Mouse (Mus musculus): ENCODE data around the gene Tmem119. TPM values are rescaled to one million over a fixed set of nuclear protein-coding genes. Genes with fewer than 3 reads are reported as not detected.

Tmem119 gene
- polyA plus RNA-seq, 2 experiments = 1.1 to 1.4 TPM

- ATAC-seq (ENCODE audit: insufficient read depth) = no peak
Measured at GRCm38 (mm10) chr5:113844106-113844505, 43.8 kb upstream of the Tmem119 start.

DNA sequence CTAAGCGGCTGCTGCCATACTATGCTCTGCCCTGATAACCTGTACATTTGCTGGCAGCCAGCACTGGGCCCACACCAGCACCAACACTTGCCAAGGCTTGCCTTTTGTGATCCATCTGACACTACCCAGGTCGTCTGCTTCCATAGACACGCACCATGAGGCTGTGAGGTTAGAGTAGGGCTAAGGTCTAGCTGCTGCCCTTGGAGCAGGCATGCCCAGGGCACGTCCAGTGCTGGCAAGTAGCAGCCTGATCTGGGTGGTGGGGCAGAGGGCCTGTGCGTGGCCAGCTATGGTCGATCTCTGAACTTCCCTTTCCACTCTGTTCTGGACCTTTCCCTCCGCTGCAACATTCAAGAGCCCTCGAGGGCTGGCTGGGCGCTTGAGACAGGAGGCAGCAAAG is 42.6 kb upstream of the Tmem119 start:
- no peak for ATAC-seq (ENCODE audit: insufficient read depth)
- H3K27me3 ChIP-seq (ENCODE audit: control insufficient read depth, insufficient read depth, low read length) = no peaks in the 10 kb centered on the region
- no peak overlapping the region for H3K9ac ChIP-seq (replicated peaks)
- peaks cover 16% of the 10 kb centered on the region in 2 experiments for H3K4me1 ChIP-seq (replicated peaks; ENCODE audit: control insufficient read depth in 2 of 2, insufficient read depth in 2 of 2, low read length in 1 of 2)
- WGBS (ENCODE audit: insufficient replicate concordance) = 70% methylated on average over 9 of the region's 9 CpGs
- DNase-seq (ENCODE audit: low read depth in 3 of 3, low spot score in 3 of 3) = no peak
- no peak for TF ChIP-seq EP300 (IDR thresholded peaks at IDR 0.05; ENCODE audit: low read depth)
- no peak for TF ChIP-seq CTCF (IDR thresholded peaks at IDR 0.05; ENCODE audit: low read depth)
- peaks cover 9% of the 10 kb centered on the region; the same call in 1 of the 2 replicates for H3K36me3 ChIP-seq (replicated peaks; ENCODE audit: control insufficient read depth, insufficient read depth, low read depth)
- H3K4me2 ChIP-seq (ENCODE audit: low read depth) = no peak overlapping the region
- H3K9me3 ChIP-seq (ENCODE audit: control insufficient read depth, low read length) = no peaks in the 10 kb centered on the region
- H3K27ac ChIP-seq = no peak overlapping the region
- no peak overlapping the region for H3K4me3 ChIP-seq (ENCODE audit: insufficient read depth in 1 of 2, low read depth in 2 of 2, low read length in 2 of 2)

More at GRCm38 (mm10) chr5:113844106-113844505, 43.8 kb upstream of the Tmem119 start:
- TF ChIP-seq CTCF (IDR thresholded peaks at IDR 0.05; ENCODE audit: low read depth) (no peak), EP300 (IDR thresholded peaks at IDR 0.05; ENCODE audit: low read depth) (no peak)
- Histone ChIP-seq H3K4me1 (replicated peaks; ENCODE audit: control insufficient read depth in 2 of 2, insufficient read depth in 2 of 2, low read length in 1 of 2) (peaks cover 16% of the 10 kb centered on the region in 2 experiments), H3K4me3 (ENCODE audit: insufficient read depth in 1 of 2, low read depth in 2 of 2, low read length in 2 of 2) (no peak overlapping the region), H3K36me3 (replicated peaks; ENCODE audit: control insufficient read depth, insufficient read depth, low read depth) (peaks cover 12% of the 10 kb centered on the region; the same call in 1 of the 2 replicates), H3K9ac (replicated peaks) (no peak overlapping the region), H3K27ac (no peak overlapping the region), H3K4me2 (ENCODE audit: low read depth) (no peak overlapping the region), H3K9me3 (ENCODE audit: control insufficient read depth, low read length) (no peaks in the 10 kb centered on the region), H3K27me3 (ENCODE audit: control insufficient read depth, insufficient read depth, low read length) (no peaks in the 10 kb centered on the region)
- DNase-seq (ENCODE audit: low read depth in 3 of 3, low spot score in 3 of 3) = no peak
- WGBS (ENCODE audit: insufficient replicate concordance) = 85% methylated on average over 15 of the region's 15 CpGs

- no peak overlapping the region for H3K27ac ChIP-seq
- WGBS (ENCODE audit: insufficient replicate concordance) = 47% methylated on average over 9 of the region's 9 CpGs
- H3K4me2 ChIP-seq (ENCODE audit: low read depth) = no peak overlapping the region
- peaks cover 10 to 13% of the 10 kb centered on the region in 2 experiments for H3K4me1 ChIP-seq (replicated peaks; ENCODE audit: control insufficient read depth in 2 of 2, insufficient read depth in 2 of 2, low read length in 1 of 2)
- no peaks in the 10 kb centered on the region for H3K9me3 ChIP-seq (ENCODE audit: control insufficient read depth, low read length)
- TF ChIP-seq CTCF (IDR thresholded peaks at IDR 0.05; ENCODE audit: low read depth) (no peak), EP300 (IDR thresholded peaks at IDR 0.05; ENCODE audit: low read depth) (no peak)
- no peak overlapping the region for H3K9ac ChIP-seq (replicated peaks)
- H3K36me3 ChIP-seq (replicated peaks; ENCODE audit: control insufficient read depth, insufficient read depth, low read depth) = peaks cover 9% of the 10 kb centered on the region; the same call in 1 of the 2 replicates
- no peaks in the 10 kb centered on the region for H3K27me3 ChIP-seq (ENCODE audit: control insufficient read depth, insufficient read depth, low read length)
- no peak for ATAC-seq (ENCODE audit: insufficient read depth)
- no peak overlapping the region for H3K4me3 ChIP-seq (ENCODE audit: insufficient read depth in 1 of 2, low read depth in 2 of 2, low read length in 2 of 2)
- DNase-seq (ENCODE audit: low read depth in 3 of 3, low spot score in 3 of 3) = no peak
Measured at GRCm38 (mm10) chr5:113842244-113842643, 41.9 kb upstream of the Tmem119 start.

- Histone ChIP-seq H3K4me2 (ENCODE audit: low read depth) (no peak overlapping the region), H3K36me3 (replicated peaks; ENCODE audit: control insufficient read depth, insufficient read depth, low read depth) (peaks cover 9% of the 10 kb centered on the region; the same call in 1 of the 2 replicates), H3K27me3 (ENCODE audit: control insufficient read depth, insufficient read depth, low read length) (no peaks in the 10 kb centered on the region), H3K4me1 (replicated peaks; ENCODE audit: control insufficient read depth in 2 of 2, insufficient read depth in 2 of 2, low read length in 1 of 2) (peaks cover 5 to 6% of the 10 kb centered on the region in 2 experiments), H3K9me3 (ENCODE audit: control insufficient read depth, low read length) (no peaks in the 10 kb centered on the region), H3K9ac (replicated peaks) (no peak overlapping the region), H3K4me3 (ENCODE audit: insufficient read depth in 1 of 2, low read depth in 2 of 2, low read length in 2 of 2) (no peak overlapping the region), H3K27ac (no peak overlapping the region)
- 53% methylated on average over 23 of the region's 23 CpGs for WGBS (ENCODE audit: insufficient replicate concordance)
- TF ChIP-seq CTCF (IDR thresholded peaks at IDR 0.05; ENCODE audit: low read depth) (no peak), EP300 (IDR thresholded peaks at IDR 0.05; ENCODE audit: low read depth) (no peak)
- DNase-seq (ENCODE audit: low read depth in 3 of 3, low spot score in 3 of 3) (no peak), ATAC-seq (ENCODE audit: insufficient read depth) (no peak)
Measured at GRCm38 (mm10) chr5:113841243-113842225, 41.2 kb upstream of the Tmem119 start.

DNA sequence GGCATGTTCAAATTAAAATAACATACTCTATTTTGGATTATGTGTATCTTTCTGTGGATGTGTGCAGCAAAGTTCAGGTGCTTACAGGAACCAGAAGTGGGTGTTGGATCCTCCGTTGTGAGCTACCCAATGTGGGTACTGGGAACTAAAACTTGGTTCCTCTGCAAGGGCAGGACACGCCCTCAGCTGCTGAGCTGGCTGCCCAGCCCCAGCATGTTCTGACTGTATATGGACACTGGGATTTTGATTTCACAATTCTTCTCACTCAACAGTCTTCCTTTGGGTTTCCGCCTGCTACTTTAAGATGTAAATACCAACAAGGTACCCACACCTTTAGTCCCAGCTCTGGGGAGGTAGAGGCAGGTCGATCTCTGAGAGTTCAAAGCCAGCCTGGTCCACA is 40.1 kb upstream of the Tmem119 start:
- no peak for TF ChIP-seq CTCF (IDR thresholded peaks at IDR 0.05; ENCODE audit: low read depth)
- no peak for TF ChIP-seq EP300 (IDR thresholded peaks at IDR 0.05; ENCODE audit: low read depth)
- no peaks in the 10 kb centered on the region for H3K27me3 ChIP-seq (ENCODE audit: control insufficient read depth, insufficient read depth, low read length)
- 56% methylated on average over 4 of the region's 4 CpGs for WGBS (ENCODE audit: insufficient replicate concordance)

More for the DNA sequence above, 40.1 kb upstream of the Tmem119 start:
- Histone ChIP-seq H3K9me3 (ENCODE audit: control insufficient read depth, low read length) (no peaks in the 10 kb centered on the region), H3K27ac (no peak overlapping the region), H3K4me3 (ENCODE audit: insufficient read depth in 1 of 2, low read depth in 2 of 2, low read length in 2 of 2) (no peak overlapping the region), H3K4me1 (replicated peaks; ENCODE audit: control insufficient read depth in 2 of 2, insufficient read depth in 2 of 2, low read length in 1 of 2) (0 out of 4 replicates have a peak, but pooled peaks cover 0 to 2% of the 10 kb centered on the region in 2 experiments), H3K36me3 (replicated peaks; ENCODE audit: control insufficient read depth, insufficient read depth, low read depth) (peaks cover 9% of the 10 kb centered on the region; the same call in 1 of the 2 replicates), H3K9ac (replicated peaks) (no peak overlapping the region), H3K4me2 (ENCODE audit: low read depth) (no peak overlapping the region)
- ATAC-seq (ENCODE audit: insufficient read depth) (no peak), DNase-seq (ENCODE audit: low read depth in 3 of 3, low spot score in 3 of 3) (no peak)

All from liver, embryonic 14.5 days (tissue).